Mouse (Mus musculus) sigmoid colon, adult 10 weeks (tissue): ENCODE measurements around the gene Nipa1. TPM values are rescaled to one million over a fixed set of nuclear protein-coding genes. Genes with fewer than 3 reads are reported as not detected.

Experiments
- polyA plus RNA-seq: library from polyadenylated mRNA; stranded (reverse); fragments of 350-450 nt; fragmentation: Illumina TruSeq; extraction: RNeasy Lipid Tissue Mini Kit (QIAGEN cat#74804); gene quantifications from one replicate; pipeline ENCODE4 v1.2.3, GENCODE M21; 2014; ENCODE audit warnings: low read depth, low replicate concordance

The Nipa1 gene
- 15.0 TPM for polyA plus RNA-seq

DNA sequence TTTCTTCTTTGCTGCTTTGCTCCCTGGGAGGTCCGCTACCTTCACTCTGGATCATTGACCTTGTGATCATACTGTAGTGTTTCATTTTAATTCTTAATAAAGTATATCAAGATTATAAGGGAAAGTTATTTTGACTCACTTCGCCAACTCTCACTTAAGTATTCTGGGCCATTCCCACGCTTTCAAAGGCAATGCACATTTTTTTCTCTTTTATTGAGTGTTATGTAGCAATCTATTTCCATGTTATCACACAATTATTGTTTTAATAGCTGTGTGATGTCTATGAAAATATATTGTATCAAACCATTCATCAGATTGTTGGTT, at the start of gene Nipa1:
Gene Nipa1, minus strand, starts transcription at position 25 of the 324 bp plus-strand sequence.

GRCm38 (mm10) chr7:56049831-56050321, 30.1 kb upstream of the Nipa1 start, which contains the start of gene Herc2:
Gene Herc2, plus strand, starts transcription at chr7:56050196.

DNA sequence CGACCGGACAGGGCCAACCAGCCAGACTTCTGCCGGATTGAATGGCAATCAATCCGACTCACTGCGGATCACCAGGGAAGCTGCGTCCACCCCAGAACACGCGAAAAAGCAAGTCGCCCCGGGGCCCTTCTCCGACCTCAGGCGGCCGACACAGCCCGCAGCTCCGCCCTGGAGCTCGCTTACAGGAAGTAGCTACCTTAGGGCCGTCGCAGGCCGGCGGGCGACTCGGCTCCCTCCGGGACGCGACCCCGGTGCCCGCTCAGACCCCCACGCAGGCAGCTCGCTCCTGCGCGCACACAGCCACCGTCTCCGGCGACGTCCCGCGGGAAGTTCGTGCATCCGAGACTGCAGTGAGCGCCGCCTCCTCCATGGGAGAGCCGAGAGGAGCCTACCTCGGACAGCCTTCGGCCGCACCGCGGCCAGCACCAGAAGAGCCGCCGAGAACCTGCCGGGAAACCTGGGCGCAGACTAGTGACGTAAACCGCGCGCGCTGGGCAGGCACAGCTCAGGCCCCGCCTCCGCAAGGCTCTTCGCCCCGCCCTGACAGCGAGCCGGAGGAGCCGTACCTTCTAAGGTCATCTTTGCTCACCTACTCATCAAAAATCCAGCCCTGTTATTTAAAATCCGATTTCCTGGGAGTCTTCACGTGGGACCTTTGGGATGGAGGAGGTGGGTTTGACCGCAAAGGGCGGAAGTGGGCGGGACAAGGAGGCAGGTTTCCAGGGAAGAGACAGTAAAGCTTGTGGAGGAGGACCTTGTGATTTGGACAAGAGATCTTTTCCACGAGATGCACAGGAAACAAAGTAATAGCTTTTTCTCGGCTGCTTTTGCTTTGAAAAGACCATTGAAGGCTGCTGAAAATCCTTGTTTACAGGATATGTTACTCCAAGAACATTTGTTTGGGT, 57.5 kb downstream of the Nipa1 start, which contains the start of gene Nipa2:
Gene Nipa2, minus strand, starts transcription at position 473 of the 905 bp plus-strand sequence.

Other genes starting within 250 kb of the Nipa1 start
- gene Tubgcp5, start 225.8 kb downstream of the Nipa1 start, polyA plus RNA-seq, result 40.4 TPM
- 63.5 TPM for gene Cyfip1, start 178.2 kb downstream of the Nipa1 start, polyA plus RNA-seq
- gene Nipa2, start 57.5 kb downstream of the Nipa1 start, polyA plus RNA-seq, result 189 TPM
- gene Herc2, start 30.2 kb upstream of the Nipa1 start, polyA plus RNA-seq, result 32.9 TPM
- gene Oca2, start 219.8 kb upstream of the Nipa1 start, polyA plus RNA-seq, result not detected